Mouse (Mus musculus): ENCODE data around the gene Dusp18.

- TF ChIP-seq CTCF (IDR thresholded peaks at IDR 0.05; ENCODE audit: control insufficient read depth, insufficient read depth, insufficient read length) (no peak), MYOD1 (IDR thresholded peaks at IDR 0.05; ENCODE audit: control insufficient read depth, insufficient read length, low read depth) (no peak)
Measured at GRCm38 (mm10) chr11:3846351-3846750, 48.7 kb upstream of the Dusp18 start.
